Mouse (Mus musculus) layer of hippocampus, adult 8-10 months (tissue): ENCODE results near the gene AA986860. TPM values are rescaled to one million over a fixed set of nuclear protein-coding genes. Genes with fewer than 3 reads are reported as not detected.

Experiments used
- DNase-seq, 2 experiments: peaks; one replicate each; pipeline ENCODE4 v3.0.0; 2022; ENCODE audit warnings: low spot score in 2 of 2
- total RNA-seq, 4 experiments: library from RNA; stranded (reverse); gene quantifications; 2 replicates each; pipeline ENCODE4 v1.2.4; 2022

Gene AA986860
- total RNA-seq, 4 experiments from 2014 or later = 1.4 to 2.2 (median 1.5) TPM

- no peak for DNase-seq
Measured at GRCm38 (mm10) chr1:130734852-130735251, 3.1 kb downstream of the AA986860 start.

GRCm38 (mm10) chr1:130737411-130737881 is 5.7 kb downstream of the AA986860 start:
- DNase-seq = no peak

DNA sequence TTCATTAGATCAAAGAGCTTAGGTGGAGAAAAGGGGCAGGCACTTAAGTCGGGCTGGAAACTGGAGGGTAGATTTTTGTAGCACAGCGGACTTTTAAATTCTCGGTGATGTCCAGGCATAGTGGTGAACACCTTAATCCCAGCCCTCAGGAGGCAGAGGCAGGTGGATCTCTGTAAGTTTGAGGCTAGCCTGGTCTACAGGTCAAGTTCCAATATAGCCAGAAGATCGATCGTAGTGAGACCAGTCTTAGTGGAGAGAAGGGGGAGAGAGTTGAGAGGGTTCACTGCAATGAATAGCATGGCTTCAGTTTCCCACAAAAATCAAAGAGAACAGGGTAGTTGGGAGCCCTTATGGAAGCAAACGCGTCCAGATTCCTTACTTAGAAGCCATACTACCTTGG is 6.1 kb downstream of the AA986860 start:
- DNase-seq = no peak

GRCm38 (mm10) chr1:130738551-130739106 is 6.9 kb downstream of the AA986860 start:
- no peak for DNase-seq

GRCm38 (mm10) chr1:130739636-130740035 is 7.9 kb downstream of the AA986860 start:
- DNase-seq = no peak

DNA sequence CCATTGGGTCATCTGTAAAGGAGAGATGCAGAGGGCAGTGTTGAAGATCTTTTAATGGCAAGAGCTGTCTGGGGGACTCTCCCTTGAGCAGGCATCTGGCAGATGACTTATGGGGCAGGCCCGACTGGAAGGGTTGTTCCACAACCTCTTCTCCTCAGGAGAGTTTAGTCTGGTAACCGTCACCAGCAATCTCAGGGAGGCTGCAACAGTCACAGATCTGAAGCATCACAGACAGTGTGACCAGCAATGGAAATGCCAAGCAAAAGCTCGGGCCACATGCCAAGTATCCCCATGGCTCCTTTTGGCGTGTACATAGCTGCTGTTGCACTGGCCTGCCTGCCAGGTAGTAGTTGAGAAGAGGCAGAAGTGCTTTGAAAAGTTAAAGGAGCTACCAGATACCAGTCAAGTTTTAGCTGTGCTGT is 8.5 kb downstream of the AA986860 start:
- peak in 1 of 2 experiments; percentile 17 for DNase-seq

DNA sequence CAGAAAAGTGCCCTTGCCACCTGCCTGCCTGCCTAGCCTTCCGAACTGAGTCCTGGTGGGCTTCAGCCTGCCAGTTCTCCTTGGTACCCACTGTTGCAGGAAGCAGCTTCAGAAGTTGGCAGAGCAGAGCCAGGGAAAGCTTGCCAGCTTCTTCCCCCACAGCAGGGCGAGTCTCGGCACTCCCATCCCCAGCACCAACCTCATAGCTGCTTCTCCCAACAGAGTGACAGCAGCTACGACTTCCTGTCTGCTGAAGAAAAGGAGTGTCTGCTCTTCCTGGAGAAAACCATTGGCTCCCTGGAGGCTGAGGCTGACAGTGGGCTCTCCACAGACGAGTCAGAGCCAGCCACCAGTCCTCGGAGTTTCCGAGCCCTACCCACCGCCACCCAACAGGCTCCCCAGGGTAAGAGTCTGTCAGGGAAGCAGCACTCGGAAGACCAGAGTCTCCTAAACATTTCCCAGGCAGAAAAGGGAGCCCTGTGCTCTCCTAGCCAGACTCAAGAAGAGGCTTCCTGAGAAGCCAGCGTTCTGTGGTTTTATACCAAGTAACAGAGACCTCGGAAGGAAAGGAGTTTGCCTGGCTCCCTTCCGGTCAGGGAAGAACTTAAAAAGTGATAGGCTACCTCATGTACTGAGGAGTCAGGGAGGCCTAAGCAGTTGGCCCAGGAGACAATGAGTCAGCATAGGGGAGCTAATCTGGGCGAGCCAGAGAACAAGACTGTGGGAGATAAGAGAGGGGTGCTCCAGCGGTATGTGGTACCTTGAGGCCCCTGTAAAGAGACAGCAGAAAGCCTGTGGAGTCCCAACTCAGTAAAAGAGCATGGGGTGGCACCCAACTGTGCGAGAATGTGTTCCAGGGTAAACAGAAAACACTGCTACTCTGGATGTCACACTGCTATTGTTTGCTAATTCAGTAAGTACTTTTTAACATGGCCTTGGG is 9.3 kb downstream of the AA986860 start:
- peak; percentile 38 to 63 for DNase-seq

GRCm38 (mm10) chr1:130742201-130742600 is 10.4 kb downstream of the AA986860 start:
- DNase-seq = no peak

DNA sequence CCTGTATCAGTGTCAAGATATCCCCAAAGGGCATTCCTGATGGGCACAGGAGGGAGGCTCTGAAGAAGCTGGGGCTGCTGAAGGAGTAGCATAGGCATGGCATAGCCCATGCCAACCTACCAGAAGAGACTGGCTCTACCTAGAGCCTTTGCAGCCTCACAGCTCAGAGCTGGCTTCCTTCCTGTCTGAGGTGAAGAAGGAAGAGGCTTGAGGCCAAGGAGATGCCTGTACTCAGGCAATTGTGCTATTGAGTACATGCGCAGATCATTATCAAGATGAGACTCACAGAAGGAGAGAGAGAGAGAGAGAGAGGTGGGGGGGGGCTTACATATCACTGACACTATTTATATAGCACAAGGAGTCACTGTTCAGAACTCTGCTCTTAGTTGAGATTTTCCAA is 12.0 kb downstream of the AA986860 start:
- no peak for DNase-seq

DNA sequence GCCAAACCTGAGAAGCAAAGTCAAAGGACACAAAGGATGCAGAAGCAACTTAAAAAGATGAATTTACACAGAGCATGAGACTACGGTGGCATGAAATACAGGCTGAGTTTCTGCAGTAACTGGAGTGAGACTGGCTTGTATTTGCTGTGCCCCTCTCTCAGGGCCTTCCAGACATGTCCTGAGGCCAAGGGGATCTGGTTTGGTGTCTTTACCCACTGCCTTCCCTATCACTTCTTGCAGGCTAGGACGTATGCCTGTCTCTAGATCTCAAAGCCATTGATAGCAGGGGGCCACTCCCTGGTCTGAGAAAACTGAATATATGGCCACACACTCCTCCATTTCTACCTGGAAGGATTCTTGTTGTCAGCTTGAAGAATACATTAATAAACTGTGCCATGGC is 12.4 kb downstream of the AA986860 start:
- no peak for DNase-seq

DNA sequence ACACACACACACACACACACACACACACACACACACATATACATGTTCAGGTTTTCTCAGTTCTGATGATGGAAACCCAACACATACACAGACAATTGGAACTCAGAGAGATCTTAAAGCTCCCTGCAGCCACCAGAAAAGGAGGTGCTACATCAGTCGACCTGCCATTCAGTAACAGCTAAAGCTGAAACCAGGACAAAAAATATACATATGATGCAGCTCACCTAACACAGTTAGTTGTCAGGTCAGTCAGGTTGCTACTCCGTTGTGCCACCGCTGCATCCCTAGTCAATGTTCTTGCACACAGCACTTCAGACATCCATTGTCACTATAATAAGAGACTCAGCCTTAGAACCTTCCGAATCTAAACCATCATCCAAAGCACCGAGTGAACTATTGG is 13.2 kb downstream of the AA986860 start:
- no peak for DNase-seq

GRCm38 (mm10) chr1:130745591-130745990 is 13.8 kb downstream of the AA986860 start:
- no peak for DNase-seq

DNA sequence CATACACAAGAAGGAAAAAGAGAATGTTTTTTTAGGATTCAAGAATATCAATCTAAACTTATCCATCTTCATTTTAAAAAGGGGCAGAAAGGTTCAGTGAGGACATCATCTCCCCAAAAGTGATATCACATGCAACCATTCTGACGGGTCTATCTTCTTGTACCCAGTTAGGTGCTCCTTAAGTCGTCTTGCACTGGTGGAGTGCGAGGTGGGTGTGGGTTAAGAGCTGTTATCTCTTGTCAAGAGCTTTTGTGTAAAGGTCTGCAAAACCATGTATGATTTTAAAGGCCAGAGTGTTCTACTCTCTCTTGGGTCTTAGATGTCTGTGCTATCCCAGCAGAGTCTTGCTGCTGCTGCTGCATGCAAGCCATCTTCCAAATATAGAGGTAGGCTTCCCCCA is 15.0 kb downstream of the AA986860 start:
- DNase-seq = no peak

- DNase-seq = no peak
Measured at GRCm38 (mm10) chr1:130759689-130760088, 27.9 kb downstream of the AA986860 start.

DNA sequence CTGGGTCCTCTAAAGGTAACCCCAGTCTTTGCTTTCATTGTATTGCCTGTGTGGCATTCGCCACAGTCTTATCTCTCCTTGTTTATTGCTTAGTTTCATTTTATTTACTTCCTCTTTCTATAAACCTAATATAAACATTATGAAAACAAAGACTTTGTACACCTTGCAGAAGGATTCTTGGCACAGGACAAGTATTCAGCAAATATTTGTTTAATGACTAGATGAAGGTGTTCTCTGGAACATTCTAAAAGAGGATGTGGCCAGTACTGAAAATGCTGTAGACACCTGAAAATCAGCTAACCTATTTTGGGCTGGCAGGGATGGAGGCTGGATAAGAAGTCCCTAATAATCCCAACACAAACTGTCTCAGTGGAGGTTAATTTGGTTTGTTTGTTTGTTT is 29.8 kb downstream of the AA986860 start:
- DNase-seq = no peak

GRCm38 (mm10) chr1:130762045-130762760 is 30.4 kb downstream of the AA986860 start:
- no peak for DNase-seq

DNA sequence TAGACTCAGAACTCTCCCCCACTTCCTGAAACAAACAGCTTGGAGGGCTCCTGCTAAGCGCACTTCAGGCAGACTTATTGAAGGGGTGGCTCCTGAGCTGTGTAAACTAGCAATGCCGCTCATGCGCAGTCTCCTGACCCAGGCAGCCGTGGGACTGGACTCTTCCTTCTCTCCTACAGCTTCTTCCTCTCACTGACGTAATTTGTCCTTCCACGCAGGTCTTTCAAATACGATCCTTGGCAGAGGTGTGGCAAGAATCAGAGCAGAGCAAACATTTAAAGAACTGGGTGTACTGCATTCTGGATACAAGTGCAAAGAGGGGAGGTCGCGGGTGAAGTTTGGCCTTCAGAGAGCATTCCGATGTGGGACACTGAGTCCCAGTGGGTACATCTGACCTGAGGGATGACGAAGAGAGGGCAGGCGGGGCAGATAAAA is 32.3 kb downstream of the AA986860 start:
- DNase-seq = no peak

- DNase-seq = no peak
Measured at GRCm38 (mm10) chr1:130767066-130767465, 35.3 kb downstream of the AA986860 start.

GRCm38 (mm10) chr1:130769925-130770324 is 38.1 kb downstream of the AA986860 start:
- DNase-seq = no peak

- DNase-seq = no peak
Measured at GRCm38 (mm10) chr1:130770487-130770886, 38.7 kb downstream of the AA986860 start.

GRCm38 (mm10) chr1:130770981-130771494 is 39.3 kb downstream of the AA986860 start:
- no peak for DNase-seq

DNA sequence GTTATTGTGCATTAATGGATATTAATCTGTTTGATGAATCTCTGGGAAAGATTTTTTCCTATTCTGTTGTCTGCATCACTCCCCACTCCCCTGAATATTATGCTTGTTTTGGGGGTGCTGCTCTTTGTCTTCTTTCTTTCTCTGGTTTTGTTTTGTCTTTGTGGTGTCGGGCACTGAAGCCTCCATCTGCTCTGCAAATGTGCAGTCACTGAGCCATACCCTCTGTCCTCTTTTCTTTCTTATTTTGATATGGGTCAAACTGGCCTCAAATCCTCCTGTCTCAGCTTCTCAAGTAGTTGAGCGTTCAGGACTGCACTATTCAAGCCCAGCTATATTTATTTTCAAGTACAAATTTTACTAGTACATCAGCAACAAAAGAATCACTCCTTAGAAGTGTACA is 43.5 kb downstream of the AA986860 start:
- DNase-seq = no peak
